Mouse (Mus musculus) embryonic facial prominence, embryonic 14.5 days (tissue): Measurements from ENCODE around the gene Krtap9-1. TPM values are rescaled to one million over a fixed set of nuclear protein-coding genes. Genes with fewer than 3 reads are reported as not detected.
"Not testable (repeated sequence)": the region's sequence is repeated elsewhere in the genome, so short reads cannot be mapped to it uniquely, and the experiment has no call there.

Experiments
- ATAC-seq: fragments of 200-750 bp; cut with Nextera tagmentation; 2 replicates; pipeline ENCODE4 v1.8.0; 2017; ENCODE audit warnings: low read depth, moderate number of reproducible peaks, moderate TSS enrichment
- DNase-seq: peaks from one replicate; pipeline ENCODE4 v3.0.0-alpha.2; 2015; ENCODE audit warnings: low spot score
- H3K27ac ChIP-seq: fragments of 300-500 bp; sonication (generic); replicated peaks from 2 replicates; pipeline ENCODE4 v1.5.1; 2014; ENCODE audit warnings: low read depth, mild to moderate bottlenecking, low read length, moderate library complexity
- H3K27me3 ChIP-seq: fragments of 300-500 bp; sonication (generic); replicated peaks from 2 replicates; pipeline ENCODE4 v1.6.1; 2014; ENCODE audit warnings: low read length; ENCODE audit not compliant: control insufficient read depth, insufficient read depth
- H3K36me3 ChIP-seq: fragments of 300-500 bp; sonication (generic); 2 replicates; pipeline ENCODE4 v1.6.1; 2014; ENCODE audit warnings: low read length, mixed read lengths; ENCODE audit not compliant: control insufficient read depth, insufficient read depth
- H3K4me1 ChIP-seq: fragments of 300-500 bp; sonication (generic); 2 replicates; pipeline ENCODE4 v1.6.1; 2014; ENCODE audit warnings: antibody characterized with exemption, low read length; ENCODE audit not compliant: control insufficient read depth, insufficient read depth
- H3K4me2 ChIP-seq: fragments of 300-500 bp; sonication (generic); 2 replicates; pipeline ENCODE4 v1.6.1; 2014; ENCODE audit warnings: low read depth, mild to moderate bottlenecking, low read length, moderate library complexity, mixed read lengths
- H3K4me3 ChIP-seq: fragments of 300-500 bp; sonication (generic); 2 replicates; pipeline ENCODE4 v1.5.1; 2014; ENCODE audit warnings: low read depth, mild to moderate bottlenecking, low read length
- H3K9ac ChIP-seq: fragments of 300-500 bp; sonication (generic); 2 replicates; pipeline ENCODE4 v1.6.1; 2014; ENCODE audit warnings: low read depth, mild to moderate bottlenecking, low read length, moderate library complexity, mixed read lengths
- H3K9me3 ChIP-seq: fragments of 300-500 bp; sonication (generic); 2 replicates; pipeline ENCODE4 v1.6.1; 2016; ENCODE audit warnings: low read length; ENCODE audit not compliant: control insufficient read depth
- WGBS: fragments of 180-500 bp; shearing (Covaris S2); extraction: QIAGEN DNeasy Blood & Tissue Kit; methylation state at CpG from one replicate; pipeline ENCODE4 v1.1.7; 2014; 5-methylcytosine and 5-hydroxymethylcytosine counted together
- polyA plus RNA-seq: library from polyadenylated mRNA; unstranded; fragments of >200 nt; fragmentation: Nextera tagmentation; extraction: Ambion mirVana; gene quantifications from 2 replicates; pipeline ENCODE4 v1.2.1, GENCODE M21; 2014

Krtap9-1 gene
- polyA plus RNA-seq, 1 experiment from 2014 or later = not detected

DNA sequence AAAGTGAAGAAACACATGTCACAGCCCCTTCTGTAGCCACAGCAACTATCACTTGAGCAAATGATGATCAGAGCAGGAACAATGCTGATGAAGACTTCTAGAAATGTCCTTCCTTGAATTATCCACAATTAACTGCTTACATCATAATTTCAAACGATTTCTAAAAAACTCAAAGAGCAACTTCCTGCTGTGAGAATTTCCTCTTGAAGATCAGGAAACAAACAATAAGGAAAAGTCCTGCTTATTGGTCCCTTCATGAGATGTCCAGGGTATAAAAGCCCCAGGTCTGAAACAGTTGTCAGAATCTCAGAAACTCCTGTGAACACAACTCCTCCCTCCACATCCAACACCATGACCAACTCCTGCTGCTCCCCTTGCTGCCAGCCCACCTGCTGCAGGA lies 5.7 kb downstream of the Krtap9-1 start, which contains the start of gene Gm11567:
Gene Gm11567 (plus strand): TSS at position 301 of the 400 bp plus-strand sequence.
- H3K4me3 ChIP-seq, H3K4me2 ChIP-seq, DNase-seq, H3K9ac ChIP-seq, H3K36me3 ChIP-seq, H3K27ac ChIP-seq, ATAC-seq, H3K27me3 ChIP-seq, H3K9me3 ChIP-seq, H3K4me1 ChIP-seq: not testable (repeated sequence)
- 54% methylated on average over 1 of the region's 1 CpGs for WGBS

DNA sequence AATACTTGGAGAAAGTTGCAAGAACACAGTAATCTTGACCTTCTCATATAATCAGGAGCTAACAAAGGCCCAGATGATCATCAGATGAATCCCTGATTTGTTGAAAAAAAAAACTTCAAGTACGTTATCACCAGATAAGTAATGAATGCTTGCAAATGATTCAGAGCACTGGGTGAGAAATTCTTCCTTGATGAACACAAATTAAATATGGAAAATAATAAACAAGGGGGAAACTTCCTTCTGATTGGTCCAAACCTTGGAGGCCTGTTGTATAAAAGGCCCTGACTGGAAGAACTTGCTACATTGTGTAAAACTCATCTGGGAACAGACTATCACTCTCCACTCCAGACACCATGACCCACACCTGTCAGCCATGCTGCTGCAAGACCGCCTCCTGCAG lies 34.4 kb downstream of the Krtap9-1 start, which contains the start of gene Krtap31-1:
Gene Krtap31-1 (plus strand): TSS at position 301 of the 400 bp plus-strand sequence.
- H3K4me2 ChIP-seq = no peak within 1 kb of the TSS
- no peak for DNase-seq
- no peaks in the 10 kb centered on the region for H3K4me1 ChIP-seq
- H3K27ac ChIP-seq = no peak within 1 kb of the TSS
- H3K27me3 ChIP-seq = no peaks in the 10 kb centered on the region
- ATAC-seq = no peak
- no peak within 1 kb of the TSS for H3K4me3 ChIP-seq
- 73% methylated on average over 1 of the region's 2 CpGs for WGBS
- no peak within 1 kb of the TSS for H3K9ac ChIP-seq
- H3K9me3 ChIP-seq = no peaks in the 10 kb centered on the region
- no peaks in the 10 kb centered on the region for H3K36me3 ChIP-seq

DNA sequence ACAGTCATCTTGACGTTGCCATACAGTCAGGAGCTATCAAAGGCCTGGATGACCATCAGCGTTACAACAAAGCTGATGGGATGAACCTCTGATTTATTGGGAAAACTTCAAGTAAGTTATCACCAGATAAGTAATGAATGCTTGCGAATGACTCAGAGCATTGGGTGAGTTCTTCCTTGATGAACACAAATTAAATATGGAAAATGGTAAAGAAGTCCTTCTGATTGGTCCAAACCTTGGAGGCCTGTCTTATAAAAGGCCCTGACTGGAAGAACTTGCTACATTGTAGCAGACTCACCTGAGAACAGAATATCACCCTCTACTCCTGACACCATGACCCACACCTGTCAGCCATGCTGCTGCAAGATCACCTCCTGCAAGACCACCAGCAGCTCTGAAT lies 41.3 kb downstream of the Krtap9-1 start, which contains the start of gene Gm11565:
Gene Gm11565 (plus strand): TSS at position 301 of the 400 bp plus-strand sequence.
- Histone ChIP-seq H3K9ac (no peak within 1 kb of the TSS), H3K9me3 (no peaks in the 10 kb centered on the region), H3K4me2 (no peak within 1 kb of the TSS), H3K4me1 (no peaks in the 10 kb centered on the region), H3K36me3 (no peaks in the 10 kb centered on the region), H3K27ac (no peak within 1 kb of the TSS), H3K4me3 (no peak within 1 kb of the TSS), H3K27me3 (no peaks in the 10 kb centered on the region)
- DNase-seq = no peak
- no peak for ATAC-seq
- WGBS = 81% methylated on average over 3 of the region's 3 CpGs

Other genes starting within 250 kb of the Krtap9-1 start
- not detected in 2 replicates for gene Krtap4-1, start 245.2 kb upstream of the Krtap9-1 start, polyA plus RNA-seq
- not detected in 2 replicates for gene Krtap4-2, start 238.3 kb upstream of the Krtap9-1 start, polyA plus RNA-seq
- gene Krtap4-7, start 229.3 kb upstream of the Krtap9-1 start, polyA plus RNA-seq = 0.29 TPM in 1 of 2 replicates, not detected in the other
- gene Gm11555, start 223.2 kb upstream of the Krtap9-1 start, polyA plus RNA-seq = not detected in 2 replicates
- gene Gm11563, start 214.4 kb upstream of the Krtap9-1 start, polyA plus RNA-seq = 0.17 TPM in 1 of 2 replicates, not detected in the other
- not detected in 2 replicates for gene Krtap4-6, start 207.4 kb upstream of the Krtap9-1 start, polyA plus RNA-seq
- not detected in 2 replicates for gene Gm14190, start 182.6 kb upstream of the Krtap9-1 start, polyA plus RNA-seq
- gene Gm14180, start 139.1 kb upstream of the Krtap9-1 start, polyA plus RNA-seq = not detected in 2 replicates
- not detected in 2 replicates for gene Gm11595, start 100.5 kb upstream of the Krtap9-1 start, polyA plus RNA-seq
- gene Krtap4-8, start 92.7 kb upstream of the Krtap9-1 start, polyA plus RNA-seq = not detected in 2 replicates
- not detected in 2 replicates for gene Krtap4-9, start 88.2 kb upstream of the Krtap9-1 start, polyA plus RNA-seq
- not detected in 2 replicates for gene Gm11596, start 79.9 kb upstream of the Krtap9-1 start, polyA plus RNA-seq
- not detected in 2 replicates for gene Gm11569, start 74.5 kb upstream of the Krtap9-1 start, polyA plus RNA-seq
- gene Gm11554, start 68.9 kb upstream of the Krtap9-1 start, polyA plus RNA-seq = not detected in 2 replicates
- gene Krtap4-13, start 63.5 kb upstream of the Krtap9-1 start, polyA plus RNA-seq = not detected in 2 replicates
- gene Gm11564, start 57.7 kb upstream of the Krtap9-1 start, polyA plus RNA-seq = not detected in 2 replicates
- gene 2300003K06Rik, start 35.3 kb upstream of the Krtap9-1 start, polyA plus RNA-seq = not detected in 2 replicates
- not detected in 2 replicates for gene Krtap4-16, start 21.8 kb upstream of the Krtap9-1 start, polyA plus RNA-seq
- gene Gm11568, start 15.5 kb upstream of the Krtap9-1 start, polyA plus RNA-seq = not detected in 2 replicates
- gene Gm11559, start 8.9 kb upstream of the Krtap9-1 start, polyA plus RNA-seq = not detected in 2 replicates
- not detected in 2 replicates for gene Gm11567, start 5.8 kb downstream of the Krtap9-1 start, polyA plus RNA-seq
- not detected in 2 replicates for gene Krtap31-1, start 34.5 kb downstream of the Krtap9-1 start, polyA plus RNA-seq
- not detected in 2 replicates for gene Gm11565, start 41.4 kb downstream of the Krtap9-1 start, polyA plus RNA-seq
- not detected in 2 replicates for gene Krtap31-2, start 62.9 kb downstream of the Krtap9-1 start, polyA plus RNA-seq
- gene Krtap9-5, start 75.1 kb downstream of the Krtap9-1 start, polyA plus RNA-seq = not detected in 2 replicates
- not detected in 2 replicates for gene Krtap29-1, start 105.7 kb downstream of the Krtap9-1 start, polyA plus RNA-seq
- gene Krtap16-1, start 113.2 kb downstream of the Krtap9-1 start, polyA plus RNA-seq = 0.26 TPM in 1 of 2 replicates, not detected in the other
- 0.38 and 0.63 TPM in 2 replicates for gene Krtap17-1, start 120.6 kb downstream of the Krtap9-1 start, polyA plus RNA-seq
- gene Krt33a, start 142.8 kb downstream of the Krtap9-1 start, polyA plus RNA-seq = 0.20 and 0.54 TPM in 2 replicates
- gene Krt33b, start 156.5 kb downstream of the Krtap9-1 start, polyA plus RNA-seq = 0.96 and 1.3 TPM in 2 replicates
- 0.40 TPM in 1 of 2 replicates, not detected in the other for gene Krt34, start 168.2 kb downstream of the Krtap9-1 start, polyA plus RNA-seq
- gene Krt31, start 177.2 kb downstream of the Krtap9-1 start, polyA plus RNA-seq = 0.30 and 1.3 TPM in 2 replicates
- 0.79 and 1.4 TPM in 2 replicates for gene Krt32, start 214.8 kb downstream of the Krtap9-1 start, polyA plus RNA-seq
- 1.5 and 2.9 TPM in 2 replicates for gene Krt35, start 222.9 kb downstream of the Krtap9-1 start, polyA plus RNA-seq
- 0.28 and 0.29 TPM in 2 replicates for gene Krt36, start 232.2 kb downstream of the Krtap9-1 start, polyA plus RNA-seq
- gene Krt13, start 248.2 kb downstream of the Krtap9-1 start, polyA plus RNA-seq = 9.6 and 60.5 TPM in 2 replicates